Mouse (Mus musculus) kidney, embryonic 14.5 days (tissue): ENCODE data around the gene Zfp978. TPM values are rescaled to one million over a fixed set of nuclear protein-coding genes. Genes with fewer than 3 reads are reported as not detected.
A peak's percentile ranks its signal among the peaks of the same experiment; 100 is the strongest.
"Not testable (repeated sequence)": the region's sequence is repeated elsewhere in the genome, so short reads cannot be mapped to it uniquely, and the experiment has no call there.

Source experiments
- ATAC-seq: fragments of 200-750 bp; cut with Nextera tagmentation; 2 replicates; pipeline ENCODE4 v1.8.0; 2017; ENCODE audit warnings: moderate number of reproducible peaks, mild to moderate bottlenecking, moderate TSS enrichment, moderate library complexity; ENCODE audit not compliant: low FRiP score, low TSS enrichment
- H3K27ac ChIP-seq: fragments of 300-500 bp; sonication (generic); 2 replicates; pipeline ENCODE4 v1.5.1; 2014; ENCODE audit warnings: low read depth, mild to moderate bottlenecking, low read length, moderate library complexity, mixed read lengths
- H3K27me3 ChIP-seq: fragments of 300-500 bp; sonication (generic); 2 replicates; pipeline ENCODE4 v1.6.1; 2014; ENCODE audit warnings: mild to moderate bottlenecking, low read length; ENCODE audit not compliant: control insufficient read depth, insufficient read depth
- H3K36me3 ChIP-seq: fragments of 300-500 bp; sonication (generic); 2 replicates; pipeline ENCODE4 v1.6.1; 2014; ENCODE audit warnings: low read length, mixed read lengths; ENCODE audit not compliant: control insufficient read depth, insufficient read depth
- H3K4me1 ChIP-seq: fragments of 300-500 bp; sonication (generic); 2 replicates; pipeline ENCODE4 v1.6.1; 2014; ENCODE audit warnings: low read length, mixed read lengths; ENCODE audit not compliant: control insufficient read depth, insufficient read depth
- H3K4me2 ChIP-seq: fragments of 300-500 bp; sonication (generic); replicated peaks from 2 replicates; pipeline ENCODE4 v1.6.1; 2014; ENCODE audit warnings: low read depth, mild to moderate bottlenecking, low read length
- H3K4me3 ChIP-seq: fragments of 300-500 bp; sonication (generic); 2 replicates; pipeline ENCODE4 v1.5.1; 2014; ENCODE audit warnings: mild to moderate bottlenecking, low read length
- H3K9ac ChIP-seq: fragments of 300-500 bp; sonication (generic); 2 replicates; pipeline ENCODE4 v1.6.1; 2014; ENCODE audit warnings: low read depth, mild to moderate bottlenecking, low read length, moderate library complexity
- H3K9me3 ChIP-seq: fragments of 300-500 bp; sonication (generic); 2 replicates; pipeline ENCODE4 v1.6.1; 2016; ENCODE audit warnings: low read length; ENCODE audit not compliant: control insufficient read depth
- WGBS: fragments of 180-500 bp; shearing (Covaris S2); extraction: QIAGEN DNeasy Blood & Tissue Kit; methylation state at CpG from one replicate; pipeline ENCODE4 v1.1.7; 2014; 5-methylcytosine and 5-hydroxymethylcytosine counted together
- polyA plus RNA-seq: library from polyadenylated mRNA; unstranded; fragments of >200 nt; fragmentation: Nextera tagmentation; extraction: Ambion mirVana; gene quantifications from 2 replicates; pipeline ENCODE4 v1.2.1, GENCODE M21; 2014

The Zfp978 gene
- polyA plus RNA-seq, 1 experiment from 2014 or later, result 0.27 TPM

DNA sequence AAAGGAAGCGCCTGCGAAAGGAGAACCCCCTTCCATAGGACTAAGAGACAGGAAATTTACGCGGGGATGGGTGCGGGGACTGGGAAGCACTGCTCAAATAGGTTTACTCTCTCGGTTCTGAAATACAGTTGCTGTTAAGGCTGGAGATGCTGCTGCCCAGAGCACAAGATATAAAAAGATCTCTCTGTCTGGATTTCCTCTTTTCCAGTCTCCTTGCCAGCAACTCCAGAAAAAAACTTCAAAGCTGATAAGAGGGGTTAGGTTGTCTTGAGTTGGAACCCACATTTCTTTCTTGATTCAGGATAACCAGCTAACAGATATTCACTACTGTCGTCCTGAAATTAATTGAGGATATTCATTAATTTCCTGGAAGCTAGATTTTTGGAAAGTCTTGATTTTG lies 57.2 kb downstream of the Zfp978 start:
- not testable (repeated sequence) for H3K27ac ChIP-seq, H3K9ac ChIP-seq, H3K4me2 ChIP-seq, H3K4me3 ChIP-seq, H3K36me3 ChIP-seq, H3K4me1 ChIP-seq, H3K27me3 ChIP-seq, ATAC-seq
- peaks cover 48% of the 10 kb centered on the region for H3K9me3 ChIP-seq
- 58% methylated on average over 7 of the region's 7 CpGs for WGBS

- not testable (repeated sequence) for H3K27me3 ChIP-seq, H3K4me2 ChIP-seq, H3K4me3 ChIP-seq, H3K9ac ChIP-seq, ATAC-seq, H3K4me1 ChIP-seq, H3K36me3 ChIP-seq, H3K27ac ChIP-seq
- H3K9me3 ChIP-seq, result peaks cover 54% of the 10 kb centered on the region
- 93% methylated on average over 8 of the region's 8 CpGs for WGBS
Measured at GRCm38 (mm10) chr4:147419190-147419589, 58.1 kb downstream of the Zfp978 start.

DNA sequence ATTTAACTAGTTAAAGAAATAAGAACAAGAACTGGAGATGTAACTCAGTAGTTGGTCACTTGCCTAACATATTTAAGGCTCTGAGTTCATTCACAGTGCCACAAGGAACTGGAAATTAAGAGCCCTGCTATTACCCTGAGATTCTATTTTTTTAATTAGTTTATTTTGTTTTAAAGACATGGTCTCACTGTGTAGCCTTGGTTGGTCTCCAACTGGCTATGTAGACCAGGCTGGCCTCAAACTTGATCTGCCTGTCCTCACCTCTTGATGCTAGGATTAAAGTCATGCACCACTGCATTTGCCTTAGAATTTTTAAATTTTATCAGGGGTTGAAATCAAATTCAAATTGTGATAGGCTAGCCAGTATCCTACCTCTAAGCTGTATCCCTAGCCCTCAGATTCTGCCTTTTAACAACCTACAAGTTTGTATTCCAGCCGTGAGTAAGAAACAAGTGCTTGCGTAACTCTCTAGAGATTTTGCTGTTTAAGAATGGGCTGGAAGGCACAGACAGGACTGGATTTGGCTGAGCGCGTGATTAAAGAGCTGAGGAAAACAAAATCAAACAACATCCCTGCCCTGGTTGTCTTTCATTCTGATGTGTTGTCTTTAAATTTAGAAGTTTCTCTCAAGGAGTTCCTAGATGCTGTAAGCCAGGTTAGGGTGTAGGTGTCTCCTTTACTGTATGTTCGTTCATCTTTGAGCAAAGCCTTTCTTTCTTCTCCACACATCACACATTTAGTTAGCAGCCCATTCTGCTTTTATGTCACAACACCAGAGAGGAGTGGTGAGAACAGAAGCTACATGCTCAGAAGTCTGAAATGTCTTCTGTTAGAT lies 58.9 kb downstream of the Zfp978 start:
- not testable (repeated sequence) for H3K27me3 ChIP-seq, H3K4me2 ChIP-seq, H3K4me1 ChIP-seq, H3K36me3 ChIP-seq, H3K9ac ChIP-seq, H3K27ac ChIP-seq, H3K4me3 ChIP-seq
- ATAC-seq, result peak; percentile 38
- WGBS, result 82% methylated on average over 5 of the region's 5 CpGs
- peaks cover 54% of the 10 kb centered on the region for H3K9me3 ChIP-seq

- Histone ChIP-seq H3K9me3 (peaks cover 54% of the 10 kb centered on the region), H3K4me1 (no peaks in the 10 kb centered on the region), H3K9ac (no peak overlapping the region), H3K27me3 (no peaks in the 10 kb centered on the region), H3K36me3 (no peaks in the 10 kb centered on the region), H3K27ac (no peak overlapping the region), H3K4me3 (no peak overlapping the region), H3K4me2 (no peak overlapping the region)
- no peak for ATAC-seq
- WGBS, result 66% methylated on average over 3 of the region's 3 CpGs
Measured at GRCm38 (mm10) chr4:147420794-147421193, 59.7 kb downstream of the Zfp978 start.

GRCm38 (mm10) chr4:147421316-147421715 lies 60.2 kb downstream of the Zfp978 start:
- WGBS, result 31% methylated on average over 1 of the region's 1 CpGs
- ATAC-seq, H3K36me3 ChIP-seq, H3K9ac ChIP-seq, H3K4me3 ChIP-seq, H3K4me1 ChIP-seq, H3K27me3 ChIP-seq, H3K27ac ChIP-seq, H3K4me2 ChIP-seq: not testable (repeated sequence)
- H3K9me3 ChIP-seq, result peaks cover 50% of the 10 kb centered on the region

DNA sequence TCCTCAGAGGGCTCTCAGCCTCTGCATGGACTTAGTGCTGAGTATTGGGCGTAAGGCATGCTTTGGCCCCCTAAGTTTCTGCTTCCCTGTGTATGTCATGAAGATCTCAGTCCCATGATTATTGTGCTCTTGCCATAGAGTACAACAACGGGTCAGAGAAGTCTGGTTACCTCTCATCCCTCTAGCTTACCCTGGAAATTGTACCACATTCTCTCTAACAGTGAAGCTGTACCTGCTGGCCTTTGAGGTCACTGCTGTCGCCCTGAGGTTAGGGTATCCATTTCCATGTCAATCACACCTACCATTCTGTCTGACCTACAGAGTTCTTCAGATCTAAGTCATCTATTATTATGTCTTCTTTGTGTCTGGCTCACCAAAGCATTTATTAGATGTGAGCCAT lies 62.0 kb downstream of the Zfp978 start:
- H3K4me3 ChIP-seq, result no peak overlapping the region
- H3K4me1 ChIP-seq, result no peaks in the 10 kb centered on the region
- ATAC-seq, result no peak; the same call in 1 of the 2 replicates
- no peaks in the 10 kb centered on the region for H3K36me3 ChIP-seq
- no peak overlapping the region for H3K4me2 ChIP-seq
- H3K27me3 ChIP-seq, result no peaks in the 10 kb centered on the region
- WGBS, result 50% methylated on average over 3 of the region's 3 CpGs
- H3K27ac ChIP-seq, result no peak overlapping the region
- no peak overlapping the region for H3K9ac ChIP-seq
- H3K9me3 ChIP-seq, result peaks cover 36% of the 10 kb centered on the region

DNA sequence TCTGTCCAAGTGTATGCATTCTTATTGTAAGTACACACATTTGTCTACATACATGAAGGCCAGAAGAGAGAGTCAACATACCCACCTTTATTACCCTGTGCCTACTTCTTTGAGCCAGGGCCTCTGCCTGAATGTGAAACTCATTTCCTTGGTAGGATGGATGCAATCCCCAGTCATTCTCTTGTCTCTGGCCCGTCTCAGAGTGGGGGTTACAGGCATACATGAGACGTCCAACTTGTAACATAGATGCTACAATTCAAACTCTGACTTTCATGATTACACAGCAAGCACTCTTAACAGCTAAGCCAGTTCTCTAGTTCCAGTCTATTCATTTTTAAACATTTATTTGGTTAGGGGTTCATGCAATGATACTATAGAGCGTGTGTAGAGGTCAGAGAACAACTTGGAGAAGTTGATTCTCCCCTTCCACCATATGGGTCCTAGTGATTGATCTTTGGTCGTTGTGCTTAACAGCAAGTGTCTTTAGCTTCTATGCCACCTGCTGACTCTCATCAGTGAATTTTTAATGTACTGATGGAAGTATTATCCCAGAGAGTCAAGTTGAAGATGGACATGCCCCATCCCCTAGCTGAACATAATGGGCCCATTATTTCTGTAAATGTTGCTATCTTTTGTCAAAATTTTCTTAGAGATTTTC lies 62.7 kb downstream of the Zfp978 start:
- H3K9ac ChIP-seq, result no peak overlapping the region
- H3K27me3 ChIP-seq, result no peaks in the 10 kb centered on the region
- no peak for ATAC-seq
- H3K27ac ChIP-seq, result no peak overlapping the region
- H3K4me2 ChIP-seq, result no peak overlapping the region
- H3K4me3 ChIP-seq, result no peak overlapping the region
- H3K9me3 ChIP-seq, result peaks cover 32% of the 10 kb centered on the region
- H3K36me3 ChIP-seq, result no peaks in the 10 kb centered on the region
- 67% methylated on average over 4 of the region's 4 CpGs for WGBS
- H3K4me1 ChIP-seq, result no peaks in the 10 kb centered on the region

DNA sequence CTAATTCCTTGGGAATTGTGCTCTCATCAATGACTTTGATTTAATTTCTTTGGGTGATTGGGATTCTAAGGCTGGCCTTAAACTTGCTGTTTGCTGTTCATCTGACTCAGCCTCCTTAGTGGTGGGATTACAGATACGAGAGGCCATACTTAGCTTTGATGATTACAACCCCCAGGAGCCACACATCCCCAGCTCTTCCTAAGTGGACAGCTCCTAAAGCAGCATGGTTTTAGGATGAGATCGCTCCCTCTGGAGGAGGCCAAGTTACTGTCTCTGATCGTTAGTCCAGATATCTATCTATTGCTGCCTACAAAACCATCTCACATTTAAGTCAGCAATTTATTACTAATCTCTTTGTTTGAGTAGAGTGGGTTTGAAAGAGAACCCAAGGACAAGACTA lies 63.3 kb downstream of the Zfp978 start:
- H3K27ac ChIP-seq, H3K4me3 ChIP-seq, ATAC-seq, H3K9ac ChIP-seq, H3K27me3 ChIP-seq, H3K36me3 ChIP-seq, H3K4me1 ChIP-seq, H3K4me2 ChIP-seq: not testable (repeated sequence)
- WGBS, result 54% methylated on average over 3 of the region's 3 CpGs
- peaks cover 32% of the 10 kb centered on the region for H3K9me3 ChIP-seq

- not testable (repeated sequence) for H3K4me3 ChIP-seq, H3K27me3 ChIP-seq, H3K4me1 ChIP-seq, H3K4me2 ChIP-seq, H3K9ac ChIP-seq, H3K36me3 ChIP-seq, H3K27ac ChIP-seq
- 52% methylated on average over 5 of the region's 5 CpGs for WGBS
- H3K9me3 ChIP-seq, result peaks cover 30% of the 10 kb centered on the region
- ATAC-seq, result peak; percentile 8
Measured at GRCm38 (mm10) chr4:147425615-147426347, 64.7 kb downstream of the Zfp978 start.
